Mouse (Mus musculus) intestine, embryonic 14.5 days (tissue): Measurements from ENCODE around the gene Cbx2. TPM values are rescaled to one million over a fixed set of nuclear protein-coding genes. Genes with fewer than 3 reads are reported as not detected.

ENCODE experiments used
- ATAC-seq: fragments of 200-750 bp; cut with Nextera tagmentation; replicated peaks from 2 replicates; pipeline ENCODE4 v1.8.0; 2017; ENCODE audit warnings: low read depth, moderate number of reproducible peaks, moderate TSS enrichment, moderate library complexity; ENCODE audit not compliant: low FRiP score, low TSS enrichment
- DNase-seq: peaks from one replicate; pipeline ENCODE4 v3.0.0-alpha.2; 2018; ENCODE audit warnings: low spot score
- H3K27ac ChIP-seq: fragments of 300-500 bp; sonication (generic); 2 replicates; pipeline ENCODE4 v1.5.1; 2014; ENCODE audit warnings: low read depth, mild to moderate bottlenecking, control low read depth
- H3K27me3 ChIP-seq: fragments of 300-500 bp; sonication (generic); replicated peaks from 2 replicates; pipeline ENCODE4 v1.6.1; 2014; ENCODE audit warnings: low read length, control low read depth; ENCODE audit not compliant: control insufficient read depth, insufficient read depth
- H3K36me3 ChIP-seq: fragments of 300-500 bp; sonication (generic); 2 replicates; pipeline ENCODE4 v1.6.1; 2014; ENCODE audit warnings: low read length, control low read depth; ENCODE audit not compliant: control insufficient read depth, insufficient read depth
- H3K4me1 ChIP-seq: fragments of 300-500 bp; sonication (generic); replicated peaks from 2 replicates; pipeline ENCODE4 v1.6.1; 2014; ENCODE audit warnings: low read length, control low read depth, mixed read lengths; ENCODE audit not compliant: control insufficient read depth, insufficient read depth
- H3K4me2 ChIP-seq: fragments of 300-500 bp; sonication (generic); 2 replicates; pipeline ENCODE4 v1.6.1; 2014; ENCODE audit warnings: low read length
- H3K4me3 ChIP-seq: fragments of 300-500 bp; sonication (generic); 2 replicates; pipeline ENCODE4 v1.5.1; 2014; ENCODE audit warnings: low read depth, low read length, control low read depth, mixed read lengths
- H3K9ac ChIP-seq: fragments of 300-500 bp; sonication (generic); 2 replicates; pipeline ENCODE4 v1.6.1; 2014; ENCODE audit warnings: mild to moderate bottlenecking, low read length
- H3K9me3 ChIP-seq: fragments of 300-500 bp; sonication (generic); 2 replicates; pipeline ENCODE4 v1.6.1; 2016; ENCODE audit warnings: low read length, control low read depth; ENCODE audit not compliant: control insufficient read depth
- WGBS: fragments of 180-500 bp; shearing (Covaris S2); extraction: QIAGEN DNeasy Blood & Tissue Kit; methylation state at CpG from one replicate; pipeline ENCODE4 v1.1.7; 2014; 5-methylcytosine and 5-hydroxymethylcytosine counted together
- polyA plus RNA-seq: library from polyadenylated mRNA; unstranded; fragments of >200 nt; fragmentation: Nextera tagmentation; extraction: Ambion mirVana; gene quantifications from 2 replicates; pipeline ENCODE4 v1.2.1, GENCODE M21; 2014

Cbx2 gene
- polyA plus RNA-seq, 1 experiment from 2014 or later: 32.0 TPM

GRCm38 (mm10) chr11:119024260-119024659 is 1.5 kb downstream of the Cbx2 start:
- H3K27me3 ChIP-seq: peaks cover 4% of the 10 kb centered on the region; the same call in 1 of the 2 replicates
- peak overlapping the region; percentile 87 for H3K4me3 ChIP-seq
- no peaks in the 10 kb centered on the region for H3K9me3 ChIP-seq
- no peak for ATAC-seq
- peaks cover 30% of the 10 kb centered on the region for H3K4me1 ChIP-seq
- no peak for DNase-seq
- no peak overlapping the region for H3K27ac ChIP-seq
- H3K36me3 ChIP-seq: peaks cover 30% of the 10 kb centered on the region
- peak overlapping the region; percentile 79 for H3K4me2 ChIP-seq
- WGBS: 6% methylated on average over 7 of the region's 7 CpGs
- peak overlapping the region; percentile 86 for H3K9ac ChIP-seq

DNA sequence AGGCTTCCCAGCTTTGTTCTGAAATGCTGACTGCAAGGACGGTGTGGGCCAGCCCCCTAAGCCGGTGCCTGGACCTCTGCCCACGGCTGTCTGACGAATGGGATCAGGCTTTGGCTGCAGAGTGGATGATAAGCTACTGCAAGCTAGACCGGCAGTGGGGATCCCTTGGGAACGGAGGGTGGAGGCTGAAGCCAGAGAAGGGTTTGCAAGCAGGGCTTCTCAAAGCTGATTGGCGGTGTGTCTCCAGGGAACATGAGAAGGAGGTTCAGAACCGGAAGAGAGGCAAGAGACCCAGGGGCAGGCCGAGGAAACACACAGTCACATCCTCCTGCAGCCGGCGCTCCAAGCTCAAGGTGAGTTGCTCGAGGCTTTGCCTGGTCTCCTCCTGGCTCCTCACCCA is 3.4 kb downstream of the Cbx2 start:
- WGBS: 62% methylated on average over 12 of the region's 12 CpGs
- Histone ChIP-seq H3K27ac (no peak overlapping the region), H3K9me3 (no peaks in the 10 kb centered on the region), H3K4me1 (peaks cover 30% of the 10 kb centered on the region), H3K4me3 (no peak overlapping the region), H3K36me3 (peaks cover 48% of the 10 kb centered on the region), H3K4me2 (no peak overlapping the region), H3K9ac (no peak overlapping the region), H3K27me3 (0 out of 2 replicates have a peak, but pooled peaks cover under 1% of the 10 kb centered on the region)
- ATAC-seq (no peak), DNase-seq (no peak)

- H3K36me3 ChIP-seq: peaks cover 28% of the 10 kb centered on the region
- DNase-seq (peak; percentile 92), ATAC-seq (peak; percentile 18; the same call in 1 of the 2 replicates)
- H3K27me3 ChIP-seq: peaks cover 52% of the 10 kb centered on the region
- H3K4me3 ChIP-seq: peak overlapping the region; percentile 15; the same call in 1 of the 2 replicates
- no peaks in the 10 kb centered on the region for H3K9me3 ChIP-seq
- H3K27ac ChIP-seq: no peak overlapping the region
- no peak overlapping the region for H3K9ac ChIP-seq
- 2% methylated on average over 26 of the region's 26 CpGs for WGBS
- H3K4me2 ChIP-seq: peak overlapping the region; percentile 41
- peaks cover 21% of the 10 kb centered on the region for H3K4me1 ChIP-seq
These were observed 11.3 kb downstream of the Cbx2 start for GRCm38 (mm10) chr11:119033874-119034558.

- H3K27me3 ChIP-seq: peaks cover 53% of the 10 kb centered on the region
- no peak for DNase-seq
These were observed 11.9 kb downstream of the Cbx2 start for GRCm38 (mm10) chr11:119034635-119035034.

GRCm38 (mm10) chr11:119035094-119035685 is 12.4 kb downstream of the Cbx2 start:
- no peak overlapping the region for H3K9ac ChIP-seq
- no peak overlapping the region for H3K4me2 ChIP-seq
- no peaks in the 10 kb centered on the region for H3K9me3 ChIP-seq
- peaks cover 28% of the 10 kb centered on the region for H3K4me1 ChIP-seq
- 3% methylated on average over 21 of the region's 21 CpGs for WGBS
- H3K4me3 ChIP-seq: no peak overlapping the region; the same call in 1 of the 2 replicates
- no peak for ATAC-seq
- H3K27ac ChIP-seq: no peak overlapping the region
- peaks cover 53% of the 10 kb centered on the region for H3K27me3 ChIP-seq
- peak; percentile 63 for DNase-seq
- peaks cover 18% of the 10 kb centered on the region for H3K36me3 ChIP-seq

More at GRCm38 (mm10) chr11:119034635-119035034, 11.9 kb downstream of the Cbx2 start:
- Histone ChIP-seq H3K4me2 (peak overlapping the region; percentile 41), H3K27ac (no peak overlapping the region), H3K4me3 (peak overlapping the region; percentile 15; the same call in 1 of the 2 replicates), H3K9me3 (no peaks in the 10 kb centered on the region), H3K4me1 (peaks cover 22% of the 10 kb centered on the region), H3K9ac (no peak overlapping the region), H3K36me3 (peaks cover 23% of the 10 kb centered on the region)
- 5% methylated on average over 19 of the region's 19 CpGs for WGBS
- ATAC-seq: 0 out of 2 replicates have a peak, but pooled peaks have one; percentile 2

DNA sequence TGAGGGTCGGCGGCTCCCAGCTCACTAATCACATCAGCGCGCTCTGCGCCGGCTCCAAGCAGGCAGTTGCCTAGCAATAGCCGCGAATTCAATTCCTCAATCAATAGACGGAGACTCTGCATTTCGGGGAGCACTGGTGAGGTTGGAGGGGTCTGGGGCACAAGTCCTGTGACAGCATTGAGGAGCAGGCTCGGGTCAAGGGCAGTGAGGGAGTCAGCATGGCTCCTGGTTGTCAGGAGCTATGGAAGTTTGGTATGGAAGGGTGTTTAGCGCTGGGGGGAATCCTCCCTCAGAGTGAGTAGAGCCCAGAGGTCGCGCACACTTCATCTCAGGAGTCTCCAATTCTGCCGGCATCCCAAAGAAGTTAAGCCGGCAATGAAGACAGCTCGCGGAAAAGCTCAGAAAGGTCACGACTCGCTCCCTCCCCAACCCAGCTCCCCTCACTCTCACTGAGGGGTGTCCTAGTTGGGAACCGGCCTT is 13.0 kb downstream of the Cbx2 start:
- H3K27me3 ChIP-seq: peaks cover 53% of the 10 kb centered on the region
- peaks cover 12% of the 10 kb centered on the region for H3K36me3 ChIP-seq
- H3K4me3 ChIP-seq: no peak overlapping the region
- no peak overlapping the region for H3K9ac ChIP-seq
- no peaks in the 10 kb centered on the region for H3K9me3 ChIP-seq
- DNase-seq (peak; percentile 68), ATAC-seq (no peak)
- peaks cover 28% of the 10 kb centered on the region for H3K4me1 ChIP-seq
- WGBS: 7% methylated on average over 21 of the region's 21 CpGs
- no peak overlapping the region for H3K4me2 ChIP-seq
- H3K27ac ChIP-seq: no peak overlapping the region

GRCm38 (mm10) chr11:119036447-119036846 is 13.7 kb downstream of the Cbx2 start:
- H3K4me1 ChIP-seq: peaks cover 31% of the 10 kb centered on the region
- H3K27me3 ChIP-seq: peaks cover 57% of the 10 kb centered on the region
- H3K4me3 ChIP-seq: no peak overlapping the region
- peaks cover 8% of the 10 kb centered on the region for H3K36me3 ChIP-seq
- H3K9ac ChIP-seq: no peak overlapping the region
- H3K27ac ChIP-seq: no peak overlapping the region
- WGBS: 9% methylated on average over 15 of the region's 15 CpGs
- peak; percentile 54 for DNase-seq
- ATAC-seq: no peak
- no peak overlapping the region; the same call in 1 of the 2 replicates for H3K4me2 ChIP-seq
- no peaks in the 10 kb centered on the region for H3K9me3 ChIP-seq

GRCm38 (mm10) chr11:119036934-119037779 is 14.4 kb downstream of the Cbx2 start:
- H3K4me2 ChIP-seq: peak overlapping the region; percentile 88
- no peaks in the 10 kb centered on the region for H3K9me3 ChIP-seq
- peak; percentile 74 for DNase-seq
- peaks cover 7% of the 10 kb centered on the region for H3K36me3 ChIP-seq
- WGBS: 4% methylated on average over 57 of the region's 57 CpGs
- ATAC-seq: no peak
- H3K4me3 ChIP-seq: peak overlapping the region; percentile 46
- H3K27ac ChIP-seq: no peak overlapping the region
- H3K9ac ChIP-seq: peak overlapping the region; percentile 32; the same call in 1 of the 2 replicates
- peaks cover 64% of the 10 kb centered on the region for H3K27me3 ChIP-seq
- peaks cover 38% of the 10 kb centered on the region for H3K4me1 ChIP-seq
